Mouse (Mus musculus): ENCODE measurements around the gene Gm9803.

GRCm38 (mm10) chr10:43488258-43488657, 35.6 kb upstream of the Gm9803 start:
- no peak for TF ChIP-seq CTCF (IDR thresholded peaks at IDR 0.05; ENCODE audit: control insufficient read depth, insufficient read depth, insufficient read length)
- no peak for TF ChIP-seq MAX (IDR thresholded peaks at IDR 0.05)
